Mouse (Mus musculus): Measurements from ENCODE around the gene Ntn4.
"Not testable (repeated sequence)": the region's sequence is repeated elsewhere in the genome, so short reads cannot be mapped to it uniquely, and the experiment has no call there.

Gene Ntn4

GRCm38 (mm10) chr10:93683896-93684295 lies 43.4 kb downstream of the Ntn4 start:
- no peak for DNase-seq (ENCODE audit: low spot score in 2 of 2)

- DNase-seq (ENCODE audit: low spot score in 2 of 2): not testable (repeated sequence)
These were observed 44.9 kb downstream of the Ntn4 start for GRCm38 (mm10) chr10:93685416-93685815.

GRCm38 (mm10) chr10:93686579-93686978 lies 46.1 kb downstream of the Ntn4 start:
- DNase-seq (ENCODE audit: low spot score in 2 of 2): no peak

- DNase-seq (ENCODE audit: low spot score in 2 of 2): no peak
These were observed 47.3 kb downstream of the Ntn4 start for GRCm38 (mm10) chr10:93687781-93688180.

- DNase-seq (ENCODE audit: low spot score in 2 of 2): no peak
These were observed 48.1 kb downstream of the Ntn4 start for GRCm38 (mm10) chr10:93688306-93689171.

GRCm38 (mm10) chr10:93691344-93691743 lies 50.9 kb downstream of the Ntn4 start:
- DNase-seq (ENCODE audit: low spot score in 2 of 2): no peak

- no peak for DNase-seq (ENCODE audit: low spot score in 2 of 2)
These were observed 54.7 kb downstream of the Ntn4 start for GRCm38 (mm10) chr10:93695043-93695791.

- DNase-seq (ENCODE audit: low spot score in 2 of 2): no peak
These were observed 55.5 kb downstream of the Ntn4 start for GRCm38 (mm10) chr10:93696001-93696400.

- DNase-seq (ENCODE audit: low spot score in 2 of 2): no peak
These were observed 57.5 kb downstream of the Ntn4 start for GRCm38 (mm10) chr10:93697866-93698483.

GRCm38 (mm10) chr10:93699689-93700478 lies 59.4 kb downstream of the Ntn4 start:
- DNase-seq (ENCODE audit: low spot score in 2 of 2): no peak

- no peak for DNase-seq (ENCODE audit: low spot score in 2 of 2)
These were observed 60.3 kb downstream of the Ntn4 start for GRCm38 (mm10) chr10:93700589-93701363.

GRCm38 (mm10) chr10:93703946-93704345 lies 63.5 kb downstream of the Ntn4 start:
- no peak for DNase-seq (ENCODE audit: low spot score in 2 of 2)

GRCm38 (mm10) chr10:93707149-93708075 lies 66.9 kb downstream of the Ntn4 start:
- no peak for DNase-seq (ENCODE audit: low spot score in 2 of 2)

- no peak for DNase-seq (ENCODE audit: low spot score in 2 of 2)
These were observed 67.6 kb downstream of the Ntn4 start for GRCm38 (mm10) chr10:93708076-93708473.

- DNase-seq (ENCODE audit: low spot score in 2 of 2): no peak
These were observed 68.0 kb downstream of the Ntn4 start for GRCm38 (mm10) chr10:93708515-93708914.

GRCm38 (mm10) chr10:93709536-93709935 lies 69.1 kb downstream of the Ntn4 start:
- no peak for DNase-seq (ENCODE audit: low spot score in 2 of 2)

- no peak for DNase-seq (ENCODE audit: low spot score in 2 of 2)
These were observed 81.3 kb downstream of the Ntn4 start for GRCm38 (mm10) chr10:93721625-93722337.

GRCm38 (mm10) chr10:93723942-93724542 lies 83.6 kb downstream of the Ntn4 start:
- DNase-seq (ENCODE audit: low spot score in 2 of 2): no peak

GRCm38 (mm10) chr10:93728131-93728530 lies 87.7 kb downstream of the Ntn4 start:
- no peak for DNase-seq (ENCODE audit: low spot score in 2 of 2)

Data from right cerebral cortex, postnatal 10 days (tissue).